Mouse (Mus musculus): Measurements from ENCODE around the gene Dera. TPM values are rescaled to one million over a fixed set of nuclear protein-coding genes. Genes with fewer than 3 reads are reported as not detected.

Gene Dera
- 6.9 and 8.0 TPM in 2 replicates for polyA plus RNA-seq (2012; rRNA removed; ENCODE audit: low replicate concordance)

GRCm38 (mm10) chr6:137754056-137754856 lies at the start of gene Dera:
Gene Dera (plus strand): TSS chr6:137754546.

GRCm38 (mm10) chr6:137734846-137735609 lies 19.3 kb upstream of the Dera start, which contains the start of gene Strap:
Gene Strap (plus strand): TSS chr6:137735078.

Other genes with a start within 250 kb of the Dera start
- 11.9 and 13.9 TPM in 2 replicates for gene Eps8, start 99.7 kb upstream of the Dera start, polyA plus RNA-seq (2012; rRNA removed; ENCODE audit: low replicate concordance)
- gene Strap, start 19.5 kb upstream of the Dera start, polyA plus RNA-seq (2012; rRNA removed; ENCODE audit: low replicate concordance) = 21.6 and 48.9 TPM in 2 replicates